Mouse (Mus musculus) spleen, adult 18-20 months (tissue): ENCODE measurements around the gene Nr1i3.

Source experiments
- DNase-seq, 2 experiments: peaks; one replicate each; pipeline ENCODE4 v3.0.0; 2022; ENCODE audit warnings: mixed read lengths in 2 of 2

The Nr1i3 gene

DNA sequence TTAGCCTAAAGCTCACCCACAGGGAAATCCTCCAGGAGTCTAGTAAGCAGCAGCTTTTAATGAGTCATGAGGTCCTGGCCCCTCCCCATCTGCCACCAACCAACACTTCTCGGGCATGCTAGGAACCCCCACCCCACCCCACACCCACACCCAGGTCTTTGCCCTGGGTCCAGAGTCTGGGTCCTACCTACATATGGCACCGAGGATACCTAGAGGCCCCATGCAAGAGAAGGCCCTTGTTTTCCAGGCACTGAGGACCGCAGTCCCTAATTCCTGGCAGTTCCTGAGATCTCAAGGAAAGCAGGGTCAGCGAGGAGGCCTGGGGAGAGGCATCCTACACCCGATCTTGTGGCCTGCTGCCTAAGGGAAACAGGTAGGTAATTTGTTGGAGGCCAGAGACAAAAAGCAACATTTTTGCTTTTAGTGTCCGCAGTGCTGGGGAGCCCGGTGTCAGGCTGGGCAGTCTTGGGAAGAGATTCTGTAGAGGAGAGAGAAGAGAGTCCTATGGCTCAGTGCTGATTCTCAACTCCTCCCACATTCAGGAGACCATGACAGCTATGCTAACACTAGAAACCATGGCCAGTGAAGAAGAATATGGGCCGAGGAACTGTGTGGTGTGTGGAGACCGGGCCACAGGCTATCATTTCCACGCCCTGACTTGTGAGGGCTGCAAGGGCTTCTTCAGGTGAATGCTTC is at the start of gene Nr1i3:
TSS of gene Nr1i3 (plus strand) at position 170 of the 696 bp plus-strand sequence.
- no peak for DNase-seq

DNA sequence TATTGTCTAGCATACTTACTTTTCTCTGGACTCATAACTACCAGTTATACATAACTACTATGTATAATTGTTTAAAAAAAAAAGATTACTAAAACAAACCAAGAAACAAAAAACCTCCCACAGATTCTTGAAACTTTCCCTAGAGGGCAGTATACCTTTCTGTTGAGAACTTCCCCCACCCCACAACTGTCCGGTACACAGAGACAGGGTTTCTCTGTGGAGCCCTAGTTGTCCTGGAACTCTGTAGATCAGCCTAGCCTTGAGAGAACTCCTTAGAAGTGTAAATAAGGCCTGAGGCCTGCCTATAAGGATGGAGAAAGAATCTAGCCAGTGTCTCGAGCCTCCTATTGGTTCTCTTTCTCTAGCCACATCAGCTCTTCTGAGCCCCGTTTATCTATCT is 49.5 kb upstream of the Nr1i3 start:
- no peak for DNase-seq

DNA sequence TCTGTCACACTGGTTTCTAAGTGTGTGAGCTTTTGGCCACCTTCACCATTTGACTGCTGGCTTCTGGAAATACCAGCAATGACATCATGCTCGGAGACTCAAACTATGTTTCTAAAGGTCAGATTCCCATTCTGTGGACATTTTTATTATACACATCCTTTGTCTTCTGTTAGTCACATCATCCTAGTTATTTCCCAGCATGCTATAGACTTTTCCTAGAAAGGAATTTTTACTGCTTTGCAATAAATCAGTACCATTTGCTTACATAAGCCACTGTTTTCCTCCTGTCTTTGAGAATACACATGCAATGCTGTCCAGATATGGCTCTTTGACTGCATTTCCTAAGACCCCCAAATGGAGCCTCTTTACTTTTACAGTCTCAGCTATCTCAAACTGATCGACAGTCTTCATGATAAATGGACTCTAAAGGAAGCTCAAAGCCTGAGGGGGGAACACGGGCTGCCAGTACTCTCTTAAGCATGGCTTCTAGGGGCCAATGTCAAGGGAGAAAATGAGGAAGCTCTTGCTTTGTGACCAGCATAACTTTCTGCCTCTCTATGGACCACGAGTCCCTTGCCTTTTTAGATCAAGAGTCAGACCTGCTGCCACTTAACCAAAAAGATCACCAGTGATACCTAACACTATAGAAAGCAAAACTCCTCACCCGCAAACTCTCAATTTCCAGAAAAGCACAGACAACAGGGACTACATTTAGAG is 48.0 kb upstream of the Nr1i3 start:
- DNase-seq, result no peak

DNA sequence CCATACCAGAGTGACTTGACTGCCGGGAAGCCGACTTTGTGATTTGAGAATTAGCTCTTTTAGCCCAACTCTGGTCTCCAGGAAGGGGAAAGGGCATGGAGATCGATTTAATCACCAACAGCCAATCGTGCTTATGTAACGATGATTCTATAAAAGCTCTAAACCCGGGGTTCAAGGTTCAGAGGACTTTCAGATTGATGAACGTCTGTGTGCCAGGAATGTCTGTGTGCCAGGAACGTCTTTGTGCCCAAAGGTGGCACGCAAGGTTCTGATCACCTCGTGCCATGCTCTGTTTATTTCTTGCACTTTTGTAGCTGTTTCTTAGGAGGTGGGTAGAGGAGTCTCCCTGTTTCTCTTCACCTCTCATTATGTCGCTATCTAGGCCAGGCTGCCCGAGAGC is 44.9 kb upstream of the Nr1i3 start:
- no peak for DNase-seq

DNA sequence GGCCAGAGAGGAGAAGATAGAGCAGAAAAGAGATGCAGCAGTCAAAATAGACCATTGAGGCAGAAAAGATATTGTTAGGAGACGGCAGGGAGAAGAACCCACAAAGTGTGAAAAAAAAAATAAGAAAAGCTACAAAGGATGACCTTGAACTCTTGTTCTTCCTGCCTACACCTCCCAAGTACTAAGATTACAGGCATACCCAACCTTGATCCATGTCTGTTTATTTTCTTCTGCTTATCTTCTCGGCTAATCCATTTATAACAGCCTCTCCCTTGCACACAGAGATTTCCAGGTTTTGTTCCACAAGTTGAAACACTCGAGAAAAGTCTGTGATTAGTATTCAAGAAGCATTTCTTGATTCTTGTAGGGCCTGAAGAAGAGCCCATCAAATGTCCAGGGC is 43.9 kb upstream of the Nr1i3 start:
- no peak for DNase-seq

DNA sequence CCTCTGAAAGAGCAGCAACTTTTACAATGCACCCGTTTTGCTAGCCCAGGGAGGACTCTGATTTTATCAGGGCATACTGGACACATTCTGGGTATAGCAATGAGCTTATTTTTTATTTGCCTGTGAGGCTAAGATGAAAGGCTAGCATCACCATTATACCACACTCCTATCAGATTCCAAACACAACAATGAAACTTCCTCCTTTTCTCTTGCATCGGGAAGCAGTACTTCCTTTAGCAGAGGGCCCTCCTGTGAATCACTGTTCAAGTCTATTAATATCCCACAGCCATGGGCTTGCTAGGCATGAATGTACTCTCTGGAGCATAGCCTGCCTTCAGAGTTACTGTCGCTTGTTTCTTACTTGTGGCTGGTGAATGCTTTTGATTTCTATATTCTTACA is 42.6 kb upstream of the Nr1i3 start:
- no peak for DNase-seq

DNA sequence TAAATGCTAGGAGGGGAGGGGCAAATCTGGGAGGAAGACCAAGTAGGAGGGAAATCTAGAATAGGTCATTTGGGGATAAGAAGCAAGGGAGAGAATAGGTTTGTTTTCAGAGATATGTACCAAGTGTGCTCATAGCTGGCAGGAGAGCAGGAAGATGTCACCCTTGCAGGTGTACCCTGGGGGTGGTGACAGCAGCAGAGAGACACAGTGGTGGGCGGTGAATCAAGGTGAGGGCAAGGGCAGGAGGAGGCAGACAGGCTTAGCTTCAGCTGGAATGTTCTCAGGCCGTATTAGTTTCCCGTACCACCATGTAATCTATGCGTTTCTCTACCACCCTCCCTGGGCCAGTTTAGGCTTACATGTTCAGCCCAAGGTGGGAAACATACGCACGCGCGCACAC is 41.0 kb upstream of the Nr1i3 start:
- no peak for DNase-seq

GRCm38 (mm10) chr1:171179487-171180171 is 34.1 kb upstream of the Nr1i3 start:
- no peak for DNase-seq

- no peak for DNase-seq
Observed at GRCm38 (mm10) chr1:171183025-171183424, 30.7 kb upstream of the Nr1i3 start.

DNA sequence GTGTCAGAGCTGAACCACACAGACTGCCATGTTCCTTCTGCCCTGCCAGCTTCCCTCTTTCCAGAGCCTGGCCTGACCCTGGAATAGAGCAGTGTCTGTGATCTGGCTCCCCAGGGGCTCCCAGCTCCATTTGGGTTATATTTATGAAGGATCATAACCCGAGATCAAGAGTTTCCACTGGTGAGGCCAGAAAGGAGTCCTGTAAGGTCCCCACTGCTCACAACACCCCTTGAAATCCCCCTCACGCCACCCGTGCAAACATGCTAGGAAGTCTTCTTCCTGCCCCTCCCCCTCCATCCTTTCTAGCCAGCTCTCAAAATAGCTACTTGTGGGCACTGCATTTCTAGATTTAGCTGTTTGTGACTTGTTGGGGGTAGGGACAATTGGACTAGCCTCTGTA is 30.1 kb upstream of the Nr1i3 start:
- DNase-seq, result no peak

DNA sequence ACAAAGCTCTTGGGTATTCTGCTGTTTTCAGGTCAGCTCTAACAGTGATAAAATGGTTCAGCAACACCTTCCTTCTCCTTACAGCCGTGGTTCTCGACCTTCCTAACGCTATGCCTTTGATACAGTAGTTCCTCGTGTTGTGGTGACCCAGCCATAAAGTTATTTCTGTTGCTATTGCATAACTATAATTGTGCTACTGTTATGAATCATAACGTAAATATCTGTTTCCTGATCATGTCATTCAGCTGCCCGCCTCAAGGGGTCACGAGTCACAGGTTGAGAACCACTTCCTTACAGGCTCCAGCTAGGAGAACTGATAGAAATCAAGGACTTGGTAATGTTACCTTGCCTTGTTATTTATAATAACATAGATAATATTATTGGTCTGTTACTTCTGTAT is 29.5 kb upstream of the Nr1i3 start:
- DNase-seq, result peak in 1 of 2 experiments; percentile 49

GRCm38 (mm10) chr1:171185655-171186054 is 28.1 kb upstream of the Nr1i3 start:
- DNase-seq, result no peak

DNA sequence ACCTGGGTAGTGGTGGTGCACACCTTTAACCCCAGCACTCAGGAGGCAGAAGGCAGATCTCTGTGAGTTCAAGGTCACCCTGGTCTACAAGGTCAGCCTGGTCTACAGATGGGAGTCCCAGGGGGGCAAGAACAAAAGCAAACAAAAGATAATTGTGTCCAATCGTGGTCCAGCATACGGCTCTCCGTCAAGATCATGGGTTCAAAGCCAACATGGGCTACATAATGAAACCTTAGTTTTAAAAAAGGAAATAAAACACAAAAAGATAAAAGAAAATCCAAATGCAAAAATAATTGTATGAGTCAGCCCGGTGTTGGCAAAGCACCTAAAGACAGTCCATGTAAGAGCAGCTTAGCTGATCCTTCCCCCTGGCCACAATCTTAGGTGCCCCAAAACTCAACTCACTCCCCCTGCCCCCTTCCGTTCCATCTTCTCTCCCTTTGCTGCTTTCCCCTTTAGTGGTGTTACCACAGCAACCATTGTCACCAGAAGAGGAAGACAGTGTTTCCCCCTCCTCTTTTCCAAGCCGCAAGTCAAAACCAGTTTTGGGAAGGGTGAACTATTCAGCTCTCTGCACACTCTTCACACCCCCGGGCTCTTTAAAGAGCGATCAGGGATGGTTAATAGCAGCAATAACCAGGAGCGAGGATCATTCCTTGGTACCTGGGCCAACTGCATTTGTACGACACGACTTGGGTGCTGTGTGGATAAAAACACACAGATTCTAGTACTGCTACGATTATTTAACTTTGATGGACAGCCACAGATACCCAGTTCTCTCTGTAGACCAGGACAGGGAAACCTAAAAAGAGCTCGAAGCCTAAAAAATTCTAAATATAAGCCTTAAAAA is 25.7 kb upstream of the Nr1i3 start:
- DNase-seq, result no peak

DNA sequence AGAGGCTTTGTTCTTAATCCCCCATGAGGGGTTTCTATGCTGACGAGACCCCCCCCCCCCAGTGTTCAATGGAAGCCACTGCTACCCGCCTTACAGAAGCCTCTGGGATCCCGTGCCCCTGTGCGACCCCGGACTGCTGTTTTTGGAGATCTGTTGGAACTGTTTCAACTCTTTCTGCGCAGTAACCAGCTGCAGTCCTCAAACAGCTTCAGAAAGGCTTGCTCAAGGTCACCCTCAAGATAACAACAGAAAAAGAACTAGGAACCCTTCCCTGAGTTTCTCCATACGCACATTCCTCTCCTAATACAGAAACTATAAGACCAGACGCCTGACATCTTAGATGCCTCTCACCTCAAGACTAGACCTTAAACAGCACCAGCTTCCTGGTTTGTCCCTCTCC is 24.7 kb upstream of the Nr1i3 start:
- no peak for DNase-seq

GRCm38 (mm10) chr1:171189476-171190114 is 24.2 kb upstream of the Nr1i3 start:
- DNase-seq, result no peak

GRCm38 (mm10) chr1:171190832-171191231 is 22.9 kb upstream of the Nr1i3 start:
- no peak for DNase-seq

DNA sequence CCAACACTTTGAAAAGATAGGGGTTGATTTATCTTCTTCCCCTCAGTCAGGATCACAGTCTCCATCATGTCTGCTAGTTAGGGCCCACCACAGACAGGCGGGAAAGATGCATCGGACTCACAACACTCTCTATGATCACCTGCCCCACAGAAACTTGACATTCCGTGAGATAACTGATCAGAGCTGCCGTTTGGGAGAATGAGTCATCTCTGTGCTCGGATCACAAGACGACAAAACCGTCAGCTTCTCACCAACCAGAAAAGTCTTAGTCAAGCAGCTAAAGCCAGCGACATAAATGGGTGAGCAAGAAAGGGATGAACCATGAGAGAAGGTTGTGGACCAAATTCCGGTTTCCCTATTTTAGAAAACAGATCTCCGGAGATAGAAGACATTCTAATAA is 21.5 kb upstream of the Nr1i3 start:
- no peak for DNase-seq

DNA sequence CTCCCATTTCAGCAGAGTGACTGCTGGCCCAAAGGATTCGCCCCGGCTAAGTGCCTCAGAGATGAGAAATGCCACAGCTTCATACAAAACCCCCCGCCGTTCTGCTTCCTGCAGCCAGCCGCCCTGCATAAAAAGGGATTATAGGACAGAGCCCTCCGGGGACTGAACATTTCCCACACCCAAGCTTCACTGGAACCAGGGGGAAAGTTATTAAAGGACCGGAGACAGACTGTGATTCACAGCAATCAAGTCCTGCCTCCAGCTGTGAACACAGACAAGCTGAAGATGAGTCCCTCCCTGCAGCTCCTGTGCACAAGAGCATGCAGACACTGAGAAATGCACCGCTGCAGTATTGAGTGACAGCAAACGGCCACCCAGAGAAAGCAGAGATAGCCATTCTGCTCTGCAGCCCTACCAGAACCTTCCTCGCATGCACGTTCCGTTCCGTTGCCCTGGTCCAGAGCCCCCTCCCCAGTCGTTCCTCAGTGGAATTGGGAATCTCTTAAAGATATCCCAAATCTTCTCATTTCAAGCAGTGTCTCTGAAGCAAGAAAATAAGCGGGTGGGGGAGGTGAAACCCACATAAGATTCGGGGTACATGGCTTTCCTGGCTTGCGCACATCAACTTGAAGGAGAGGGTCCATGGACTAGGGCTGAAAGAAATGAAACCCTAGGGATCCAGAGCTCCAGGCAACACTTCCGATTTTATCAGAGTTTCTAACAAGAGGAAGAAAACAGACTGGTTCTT is 20.5 kb upstream of the Nr1i3 start:
- DNase-seq, result no peak

- no peak for DNase-seq
Observed at GRCm38 (mm10) chr1:171193911-171194830, 19.6 kb upstream of the Nr1i3 start.

DNA sequence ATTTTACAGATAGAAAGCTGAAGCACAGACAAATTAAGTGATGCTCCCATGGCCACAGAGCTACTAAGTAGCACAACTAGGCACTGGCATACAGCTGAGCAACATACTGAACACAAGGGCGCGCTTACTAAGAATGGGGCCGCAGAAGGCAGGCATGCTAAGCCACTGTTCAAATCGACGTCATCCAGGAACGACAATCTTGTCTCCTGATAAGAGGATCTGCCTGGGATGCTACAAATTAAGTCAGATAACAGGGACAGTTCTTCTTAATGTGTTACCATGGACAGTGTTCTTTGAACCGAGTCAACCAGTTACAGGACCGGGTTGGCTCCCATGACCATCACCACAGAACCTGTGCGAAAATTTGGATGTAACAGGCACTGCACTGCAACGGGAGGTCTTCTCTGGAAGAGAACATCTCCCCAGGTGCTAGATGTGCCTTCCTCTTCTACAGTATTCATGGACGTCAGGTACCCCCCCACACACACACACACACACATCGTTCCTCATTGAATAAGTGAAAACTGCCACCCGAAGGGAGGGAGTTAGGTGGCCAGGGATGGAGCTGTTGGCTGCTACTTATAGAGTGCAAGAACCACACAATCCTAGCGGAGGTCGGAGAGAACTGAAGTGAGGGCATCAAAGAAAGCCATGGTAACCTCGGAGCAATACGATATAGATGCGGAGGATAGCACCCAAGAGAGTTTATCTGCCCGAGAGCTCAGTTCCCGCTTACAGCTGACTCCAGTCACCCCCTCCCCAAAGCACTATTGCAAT is 18.5 kb upstream of the Nr1i3 start:
- no peak for DNase-seq
